Mouse (Mus musculus) thymus, postnatal 14 days (tissue): ENCODE results near the gene Adcy4.

Experiments
- DNase-seq: peaks from one replicate; pipeline ENCODE4 v3.0.0; 2021

The Adcy4 gene

GRCm38 (mm10) chr14:55783958-55784235, at the start of gene Adcy4:
TSS of gene Adcy4 (minus strand) at chr14:55784095.
- peak; percentile 2 for DNase-seq

GRCm38 (mm10) chr14:55833126-55833525, 49.2 kb upstream of the Adcy4 start:
- DNase-seq, result no peak

GRCm38 (mm10) chr14:55830331-55830730, 46.4 kb upstream of the Adcy4 start:
- peak; percentile 23 for DNase-seq

GRCm38 (mm10) chr14:55829854-55830253, 46.0 kb upstream of the Adcy4 start:
- peak; percentile 1 for DNase-seq

- peak; percentile 1 for DNase-seq
Measured at GRCm38 (mm10) chr14:55828716-55829263, 44.9 kb upstream of the Adcy4 start.

- DNase-seq, result peak; percentile 2
Measured at GRCm38 (mm10) chr14:55826551-55827340, 42.9 kb upstream of the Adcy4 start.

- DNase-seq, result peak; percentile 6
Measured at GRCm38 (mm10) chr14:55826142-55826541, 42.2 kb upstream of the Adcy4 start.

- peak; percentile 27 for DNase-seq
Measured at GRCm38 (mm10) chr14:55825216-55826051, 41.5 kb upstream of the Adcy4 start.

GRCm38 (mm10) chr14:55824481-55825215, 40.8 kb upstream of the Adcy4 start:
- DNase-seq, result peak; percentile 12

- peak; percentile 1 for DNase-seq
Measured at GRCm38 (mm10) chr14:55824001-55824480, 40.1 kb upstream of the Adcy4 start.

GRCm38 (mm10) chr14:55822991-55823762, 39.3 kb upstream of the Adcy4 start, which contains the start of gene Nfatc4:
TSS of gene Nfatc4 (plus strand) at chr14:55823144.
- DNase-seq, result peak; percentile 23

- peak; percentile 84 for DNase-seq
Measured at GRCm38 (mm10) chr14:55822435-55822990, 38.6 kb upstream of the Adcy4 start.

GRCm38 (mm10) chr14:55820576-55820975, 36.7 kb upstream of the Adcy4 start:
- no peak for DNase-seq

- DNase-seq, result no peak
Measured at GRCm38 (mm10) chr14:55819845-55820405, 36.0 kb upstream of the Adcy4 start.

GRCm38 (mm10) chr14:55815310-55815751, 31.4 kb upstream of the Adcy4 start:
- no peak for DNase-seq

- DNase-seq, result peak; percentile 43
Measured at GRCm38 (mm10) chr14:55814885-55815284, 31.0 kb upstream of the Adcy4 start.

GRCm38 (mm10) chr14:55795380-55796163, 11.7 kb upstream of the Adcy4 start:
- no peak for DNase-seq

- DNase-seq, result no peak
Measured at GRCm38 (mm10) chr14:55793946-55794345, 10.1 kb upstream of the Adcy4 start.

- no peak for DNase-seq
Measured at GRCm38 (mm10) chr14:55793461-55793860, 9.6 kb upstream of the Adcy4 start.
